Mouse (Mus musculus) fat pad, adult 2 months (tissue): Measurements from ENCODE around the gene Ucp1.
"Not testable (repeated sequence)": the region's sequence is repeated elsewhere in the genome, so short reads cannot be mapped to it uniquely, and the experiment has no call there.

ENCODE experiments used
- DNase-seq: peaks from one replicate; pipeline ENCODE4 v3.0.0-alpha.2; 2011; ENCODE audit warnings: low read depth, low spot score; ENCODE audit errors: extremely low read depth

Gene Ucp1

DNA sequence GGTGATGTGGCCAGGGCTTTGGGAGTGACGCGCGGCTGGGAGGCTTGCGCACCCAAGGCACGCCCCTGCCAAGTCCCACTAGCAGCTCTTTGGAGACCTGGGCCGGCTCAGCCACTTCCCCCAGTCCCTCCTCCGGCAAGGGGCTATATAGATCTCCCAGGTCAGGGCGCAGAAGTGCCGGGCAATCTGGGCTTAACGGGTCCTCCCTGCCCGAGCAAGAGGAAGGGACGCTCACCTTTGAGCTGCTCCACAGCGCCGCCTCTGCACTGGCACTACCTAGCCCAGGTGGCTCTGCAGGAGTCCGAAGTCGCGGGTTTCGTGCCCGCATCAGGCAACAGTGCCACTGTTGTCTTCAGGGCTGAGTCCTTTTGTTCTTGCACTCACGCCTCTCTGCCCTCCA lies at the start of gene Ucp1:
Gene Ucp1, plus strand, starts transcription at position 177 of the 400 bp plus-strand sequence.
- no peak for DNase-seq

GRCm38 (mm10) chr8:83244151-83244550 lies 46.0 kb upstream of the Ucp1 start:
- no peak for DNase-seq

GRCm38 (mm10) chr8:83250858-83251257 lies 39.3 kb upstream of the Ucp1 start:
- peak; percentile 91 for DNase-seq

DNA sequence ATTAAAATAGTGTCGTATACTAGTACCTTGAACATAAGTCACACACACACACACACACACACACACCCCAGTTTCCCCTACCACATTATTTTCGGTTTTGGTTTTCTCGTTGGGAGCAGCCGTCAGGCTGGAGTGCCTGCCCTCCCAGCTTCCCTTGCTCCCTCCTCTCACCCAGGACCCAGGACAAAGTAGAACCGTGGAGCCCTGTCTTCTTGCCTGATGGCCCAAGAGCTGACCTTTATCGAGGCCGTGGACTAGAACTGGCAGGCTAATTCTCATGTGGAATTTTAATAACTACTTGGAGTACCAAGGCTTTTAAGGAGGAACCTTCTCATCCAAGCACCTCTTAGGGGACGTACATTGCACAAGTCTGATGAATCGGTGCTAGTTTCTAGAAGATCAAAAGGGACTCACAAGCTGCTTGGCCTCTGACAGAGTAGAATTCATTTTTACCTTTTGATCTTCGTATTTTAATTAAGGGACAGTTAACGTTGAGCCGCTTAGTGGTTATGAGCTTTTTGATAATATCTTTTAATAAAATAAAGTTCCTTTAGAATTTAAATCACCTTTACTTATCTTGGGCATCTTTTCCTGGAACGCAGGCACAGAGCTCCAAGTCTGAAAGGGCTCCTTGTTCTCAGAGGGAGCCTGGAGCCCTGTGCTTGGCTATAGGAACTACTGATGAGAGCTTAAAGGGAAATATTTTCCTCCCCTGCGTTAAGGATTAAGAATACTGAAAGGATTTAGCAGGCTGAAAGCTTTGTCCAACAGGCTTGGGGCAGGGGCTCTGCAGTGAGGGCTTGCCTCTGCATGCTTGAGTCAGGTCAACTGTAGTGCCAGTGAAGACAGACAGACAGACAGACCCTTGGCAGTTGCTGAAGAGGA lies 38.5 kb upstream of the Ucp1 start:
- peak; percentile 97 for DNase-seq

DNA sequence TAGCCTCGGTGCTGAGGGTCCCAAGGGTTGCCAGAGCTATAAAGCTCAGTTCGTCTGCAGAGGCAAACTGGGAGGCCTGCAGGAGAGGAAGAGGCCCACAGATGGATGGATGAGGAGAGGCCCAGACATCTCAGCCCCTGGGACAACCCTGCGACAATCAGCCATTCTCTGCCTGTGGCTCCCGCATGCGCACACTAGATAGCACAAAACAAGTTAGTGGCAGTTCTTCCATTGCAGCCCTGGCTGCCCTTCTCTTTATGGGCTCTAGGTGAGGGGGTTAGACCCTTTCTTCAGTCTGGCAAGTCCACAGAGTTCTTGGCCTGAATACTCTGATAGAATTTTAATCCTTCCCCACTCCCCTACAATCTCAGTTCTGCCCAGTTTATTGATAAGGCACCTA lies 37.4 kb upstream of the Ucp1 start:
- DNase-seq, result no peak

DNA sequence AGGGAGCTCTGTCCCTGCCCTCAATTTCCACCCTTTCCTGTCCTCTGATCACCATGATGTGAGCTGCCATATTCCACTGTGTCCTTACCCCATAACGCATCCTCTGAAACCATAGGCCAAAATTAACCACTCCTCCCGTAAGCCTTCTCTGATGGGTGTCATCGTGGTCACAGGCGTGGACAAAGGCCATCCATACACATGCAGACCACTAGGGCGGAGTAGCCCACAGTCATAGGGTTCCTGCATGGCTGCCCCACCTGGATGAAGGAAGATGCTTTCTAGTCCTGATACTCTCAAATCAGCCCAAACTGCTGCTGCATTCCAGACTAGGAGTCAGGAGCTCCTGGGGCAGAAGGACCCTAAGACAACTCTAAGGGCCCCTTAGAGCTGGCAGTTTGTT lies 32.5 kb upstream of the Ucp1 start:
- DNase-seq, result no peak

DNA sequence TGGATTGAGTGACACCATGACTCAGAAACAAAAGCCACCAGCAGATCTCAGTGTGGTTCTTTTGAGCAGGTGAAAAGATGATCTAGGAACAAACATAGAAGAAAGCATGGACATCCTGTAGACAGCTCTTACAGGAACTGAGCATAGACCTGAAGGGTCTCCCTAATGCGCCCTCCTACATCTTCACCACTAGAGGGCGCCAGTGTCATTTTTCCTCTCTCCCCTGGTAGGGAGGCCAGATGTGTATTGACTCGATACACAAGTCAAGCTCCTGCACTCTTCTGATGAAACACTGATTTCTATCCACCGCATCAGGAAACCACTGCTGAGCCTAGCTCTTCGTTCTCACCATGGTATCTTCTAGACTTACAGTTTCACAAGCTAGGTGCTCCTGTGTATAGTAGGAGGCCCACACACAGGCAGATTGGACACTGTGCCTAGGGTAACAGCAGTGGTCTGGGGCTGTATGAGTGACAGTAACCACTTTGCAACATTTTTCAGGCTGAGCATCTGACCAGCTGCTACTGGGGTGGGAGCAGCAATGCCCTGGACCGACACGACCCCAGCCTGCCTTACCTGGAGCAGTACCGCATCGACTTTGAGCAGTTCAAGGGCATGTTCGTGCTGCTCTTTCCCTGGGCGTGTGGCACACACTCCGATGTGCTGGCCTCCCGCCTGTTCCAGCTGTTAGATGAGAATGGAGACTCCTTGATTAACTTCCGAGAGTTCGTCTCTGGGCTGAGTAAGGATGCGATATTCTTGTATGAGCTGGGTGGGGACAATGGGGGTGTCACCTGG lies 29.5 kb upstream of the Ucp1 start:
- no peak for DNase-seq

DNA sequence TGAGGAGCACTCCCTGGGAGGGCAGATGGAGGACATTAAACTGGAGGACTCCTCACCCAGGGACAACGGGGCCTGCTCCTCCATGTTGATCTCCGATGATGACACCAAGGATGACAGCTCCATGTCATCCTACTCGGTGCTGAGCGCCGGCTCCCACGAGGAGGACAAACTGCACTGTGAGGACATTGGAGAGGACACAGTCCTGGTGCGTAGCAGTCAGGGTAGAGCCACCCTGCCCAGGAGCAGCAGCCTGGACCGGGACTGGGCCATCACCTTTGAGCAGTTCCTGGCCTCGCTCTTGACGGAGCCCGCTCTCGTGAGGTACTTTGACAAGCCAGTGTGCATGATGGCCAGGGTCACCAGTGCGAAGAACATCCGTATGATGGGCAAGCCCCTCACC lies 19.0 kb upstream of the Ucp1 start:
- DNase-seq, result no peak

- DNase-seq, result no peak
Measured at GRCm38 (mm10) chr8:83272464-83272863, 17.7 kb upstream of the Ucp1 start.

- DNase-seq, result no peak
Measured at GRCm38 (mm10) chr8:83274470-83274869, 15.7 kb upstream of the Ucp1 start.

DNA sequence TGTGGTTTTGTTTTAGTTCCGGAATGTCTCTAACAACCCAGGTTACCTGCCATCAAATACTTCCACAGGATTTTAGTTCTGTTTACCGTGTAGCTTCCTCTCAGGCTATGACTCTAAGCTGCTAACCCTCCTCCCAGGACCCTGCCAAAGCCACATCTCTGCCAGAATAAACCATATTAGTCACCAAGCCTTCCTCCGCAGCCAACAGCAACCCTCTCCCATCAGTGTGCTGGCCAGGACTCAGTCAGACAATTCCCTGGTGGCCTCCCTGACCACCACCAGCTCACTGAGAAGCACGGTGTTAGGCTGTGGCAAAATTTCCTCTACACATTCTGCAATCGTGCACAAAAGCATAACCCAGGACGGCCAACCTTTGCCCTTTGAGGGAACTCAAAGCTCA lies 11.7 kb upstream of the Ucp1 start:
- DNase-seq, result peak; percentile 23

DNA sequence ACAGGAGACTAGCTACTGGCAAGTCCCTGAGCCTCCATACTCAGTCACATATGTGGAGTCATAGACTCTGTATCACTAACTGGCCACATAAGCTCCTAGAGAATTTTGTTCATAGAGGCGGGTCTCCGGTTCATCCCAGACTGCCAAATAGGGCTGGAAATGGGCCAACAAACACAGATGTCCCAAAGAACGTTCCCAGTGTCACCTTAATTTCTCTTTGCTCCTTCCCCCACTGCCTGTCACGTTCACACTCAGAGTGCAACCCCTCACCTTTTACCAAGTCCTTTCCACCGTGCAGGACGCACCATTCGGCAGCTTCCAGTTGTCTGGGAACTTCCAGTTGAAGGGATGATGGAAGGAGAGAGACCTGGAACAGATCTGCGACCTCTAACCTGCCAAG lies 4.8 kb upstream of the Ucp1 start:
- DNase-seq, result no peak

GRCm38 (mm10) chr8:83297375-83297774 lies 7.2 kb downstream of the Ucp1 start:
- DNase-seq, result no peak

DNA sequence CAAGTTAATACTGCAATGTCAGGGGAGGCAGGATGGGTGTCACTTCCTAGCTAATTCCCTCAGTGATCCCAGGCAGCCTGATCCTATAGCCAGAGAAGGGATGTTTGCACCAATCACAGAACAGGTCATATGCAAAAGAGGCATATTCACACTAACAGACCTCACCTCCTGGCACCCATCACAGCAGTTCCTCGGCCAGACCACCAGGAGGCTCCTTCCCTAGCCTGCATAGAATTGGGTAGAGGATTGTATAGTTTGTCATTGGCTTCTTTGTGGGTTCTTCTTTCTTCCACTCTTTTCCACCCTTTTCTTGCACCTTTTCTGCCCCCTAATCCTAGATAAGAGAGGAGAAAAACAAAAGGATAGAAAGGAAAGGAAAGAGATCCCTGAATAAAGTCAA lies 10.0 kb downstream of the Ucp1 start:
- no peak for DNase-seq

DNA sequence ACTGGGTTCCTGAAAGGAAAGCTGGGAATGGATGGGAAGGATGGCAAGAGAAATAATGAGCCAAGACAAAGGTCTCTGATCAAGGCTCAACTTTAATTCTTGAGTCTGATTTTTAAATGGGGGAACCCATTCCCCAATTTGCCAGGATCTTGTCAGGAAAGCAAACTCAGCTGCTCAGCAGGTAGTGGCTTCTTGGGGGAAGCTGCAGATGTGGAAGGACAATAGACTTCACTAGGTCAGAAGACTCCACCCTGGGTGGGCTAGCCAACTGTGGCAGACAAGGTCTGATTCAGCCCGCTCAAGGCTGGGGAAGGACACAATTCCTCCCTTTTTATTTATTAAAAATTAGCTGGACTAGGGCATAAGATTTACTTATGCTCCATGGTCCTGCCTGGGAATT lies 14.8 kb downstream of the Ucp1 start:
- no peak for DNase-seq

DNA sequence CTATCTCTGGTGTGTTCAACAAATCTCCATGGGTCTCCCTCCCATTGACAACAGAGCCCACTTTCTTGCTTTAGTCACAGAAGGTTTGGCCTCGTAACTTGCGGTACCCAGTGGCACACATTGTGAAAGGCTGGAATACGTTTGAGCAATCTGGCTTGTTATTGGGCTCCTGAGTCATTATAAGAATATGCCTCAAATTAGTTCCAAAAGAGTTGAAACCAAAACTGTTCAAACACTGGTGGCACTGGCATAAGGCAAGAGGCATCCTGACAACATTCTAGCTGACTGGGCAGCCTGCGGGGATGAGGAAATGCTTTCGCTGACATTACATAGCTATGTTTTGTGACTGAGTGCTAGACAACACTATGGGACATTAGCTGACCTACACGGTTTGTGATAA lies 19.7 kb downstream of the Ucp1 start:
- no peak for DNase-seq

DNA sequence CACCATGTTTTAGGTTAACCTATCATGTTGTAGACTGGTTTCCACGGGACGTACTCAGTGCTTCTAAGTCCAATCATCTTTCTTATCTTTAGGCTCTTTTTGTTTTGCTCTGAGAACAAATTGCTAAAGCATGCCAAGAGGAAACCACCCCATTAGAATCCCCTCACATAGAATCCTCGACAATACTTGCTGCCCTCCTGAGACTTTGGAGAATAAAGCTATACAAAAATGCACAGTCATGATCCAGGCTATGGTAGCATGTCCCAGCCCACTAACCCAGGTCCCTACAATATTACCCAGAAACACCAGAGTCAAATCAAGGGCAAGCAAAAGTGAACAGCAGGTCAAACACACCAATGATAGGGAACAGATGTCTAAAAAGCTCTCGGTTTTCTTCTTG lies 24.9 kb downstream of the Ucp1 start:
- not testable (repeated sequence) for DNase-seq

DNA sequence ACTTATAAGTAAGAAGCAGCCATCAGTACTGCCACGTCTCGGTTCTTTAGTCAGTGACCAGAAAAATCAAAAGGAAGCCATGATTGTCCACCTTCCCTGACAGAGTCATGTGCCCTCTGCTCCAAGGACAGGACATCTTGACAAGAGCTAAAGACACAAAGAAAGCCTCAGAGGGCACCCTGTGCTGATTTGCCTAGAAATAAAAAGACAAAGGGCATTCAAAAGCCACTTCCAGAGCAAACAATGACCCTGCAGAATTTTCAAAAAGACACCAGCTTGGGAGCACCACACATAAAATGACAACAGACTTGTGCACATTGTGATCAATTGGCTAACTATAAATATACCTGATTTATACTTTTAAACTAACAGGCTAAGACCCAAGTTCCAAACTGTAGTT lies 25.5 kb downstream of the Ucp1 start:
- DNase-seq, result no peak

DNA sequence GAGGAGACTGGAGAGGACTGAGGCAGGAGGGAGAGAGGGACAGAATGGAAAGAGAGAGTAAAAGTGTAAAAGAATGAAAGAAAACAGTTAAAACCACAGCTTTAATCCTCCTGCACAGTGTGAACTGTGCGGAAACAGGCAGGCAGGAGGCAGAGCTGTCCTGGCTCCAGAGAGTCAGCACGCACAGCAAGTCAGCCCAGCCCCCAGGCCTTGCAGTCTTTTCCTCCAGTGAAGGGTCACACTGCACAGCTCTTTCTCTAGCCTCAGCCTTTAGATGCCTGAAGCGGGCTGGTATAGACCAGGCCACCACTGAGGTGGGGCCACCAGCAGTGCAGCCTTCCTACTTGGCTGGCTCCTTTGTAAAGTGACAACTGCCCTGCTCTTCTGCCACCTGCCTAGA lies 30.4 kb downstream of the Ucp1 start:
- no peak for DNase-seq

DNA sequence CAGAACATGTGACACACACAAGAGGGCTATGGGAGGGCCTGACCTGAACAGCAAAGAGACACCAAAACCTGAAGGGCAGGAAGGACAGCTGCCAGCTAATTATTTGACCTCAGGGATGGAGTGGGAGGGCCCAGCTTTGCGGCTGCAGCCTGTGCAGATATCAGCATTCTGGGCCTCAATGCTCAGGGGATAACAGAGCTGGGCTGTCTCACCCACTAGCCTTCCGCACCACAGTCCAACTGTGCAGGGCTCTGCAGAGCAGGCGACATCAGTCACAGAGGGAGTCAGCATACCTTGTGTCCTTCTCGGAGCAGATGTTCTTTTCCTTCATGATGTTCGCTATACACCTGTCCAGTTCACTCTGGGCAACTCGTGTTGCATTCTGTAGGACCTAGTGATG lies 32.2 kb downstream of the Ucp1 start:
- no peak for DNase-seq

DNA sequence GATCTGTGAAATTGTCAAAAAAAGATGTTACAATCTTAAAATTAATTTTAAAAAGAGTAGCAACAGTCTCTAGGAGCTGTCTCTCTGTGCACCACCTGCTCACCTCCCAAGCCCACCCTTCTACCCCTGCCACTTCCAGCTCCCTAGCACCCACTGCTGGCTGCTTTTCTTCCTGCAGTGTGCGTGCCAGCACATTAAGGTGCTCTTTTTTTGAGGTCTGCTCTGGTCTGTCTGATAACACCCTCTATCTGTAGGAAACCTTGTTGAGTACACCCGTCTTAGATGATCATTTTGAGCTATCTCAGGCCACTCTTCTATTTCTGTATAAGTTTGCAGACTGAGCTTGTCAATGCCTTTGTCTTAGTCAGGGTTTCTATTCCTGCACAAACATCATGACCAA lies 32.9 kb downstream of the Ucp1 start:
- DNase-seq, result no peak

GRCm38 (mm10) chr8:83327889-83328288 lies 37.7 kb downstream of the Ucp1 start:
- DNase-seq, result no peak
